Mouse (Mus musculus): ENCODE results near the gene Hexb. TPM values are rescaled to one million over a fixed set of nuclear protein-coding genes. Genes with fewer than 3 reads are reported as not detected.

The Hexb gene
- total and polyA plus RNA-seq, 3 experiments: 31.0 to 75.7 (median 37.9) TPM

DNA sequence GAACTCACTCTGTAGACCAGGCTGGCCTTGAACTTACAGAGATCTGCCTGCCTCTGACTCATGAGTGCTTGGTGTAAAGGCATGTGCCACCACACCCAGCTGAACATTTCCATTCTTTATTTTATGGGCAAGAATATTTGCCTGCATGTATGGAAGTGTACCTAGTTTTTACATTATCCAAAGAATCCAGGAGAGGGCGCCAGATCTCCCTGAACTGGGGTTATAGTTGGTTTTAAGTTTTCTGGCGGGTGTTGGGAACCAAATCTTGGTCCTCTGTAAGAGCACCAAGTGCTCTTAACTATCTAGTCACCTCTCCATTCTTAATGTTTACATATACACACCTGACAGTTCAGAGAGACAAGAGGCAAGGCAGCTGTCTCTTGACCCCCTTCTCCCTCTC, 34.9 kb upstream of the Hexb start:
- Histone ChIP-seq H3K27ac (ENCODE audit: insufficient read depth, low read depth) (no peak overlapping the region), H3K4me1 (ENCODE audit: control insufficient read depth in 1 of 2, insufficient read depth in 2 of 2) (peaks cover 0 to 5% of the 10 kb centered on the region in 2 experiments; a peak in 1 of 4 replicates), H3K9ac (ENCODE audit: insufficient read depth, low read depth) (no peak overlapping the region), H3K9me3 (replicated peaks; ENCODE audit: low read length) (no peaks in the 10 kb centered on the region), H3K27me3 (replicated peaks) (no peaks in the 10 kb centered on the region), H3K36me3 (replicated peaks in 1 of 2; ENCODE audit: control insufficient read depth in 1 of 2, insufficient read depth in 1 of 2, low read length in 1 of 2) (peaks cover 0 to 5% of the 10 kb centered on the region in 2 experiments), H3K4me3 (replicated peaks in 1 of 3; ENCODE audit: low read depth in 2 of 3, low read length in 2 of 3, poor library complexity in 1 of 3) (no peak overlapping the region), H3K79me2 (replicated peaks; ENCODE audit: control insufficient read depth, extremely low read depth, insufficient read depth, poor library complexity, severe bottlenecking) (no peaks in the 10 kb centered on the region), H3K4me2 (ENCODE audit: insufficient read depth, low read depth, poor library complexity, severe bottlenecking) (no peak overlapping the region)
- peak; percentile 21 for DNase-seq (ENCODE audit: extremely low read depth)
- TF ChIP-seq CTCF (conservative IDR thresholded peaks at IDR 0.05 in 1 of 2, IDR thresholded peaks at IDR 0.05 in 1 of 2; ENCODE audit: low read depth in 2 of 2, low read length in 2 of 2) (peak; percentile 28 to 36; a peak in 2 of 4 replicates), MEF2A (IDR thresholded peaks at IDR 0.05; ENCODE audit: borderline replicate concordance, low read depth, low read length) (no peak), RAD21 (IDR thresholded peaks at IDR 0.05; ENCODE audit: low read depth, low read length) (peak; percentile 6)
- in situ Hi-C loops (cut with MboI; ENCODE audit: low pct_ligation_motif_present, low pct_unique_long_range_greater_than_20kb, low sequenced_read_pairs): loop anchor here (5.0 to 10.0 kb wide), 2 partner anchors 372 to 704 kb away; no protein-coding TSS in a partner anchor
- dilution Hi-C loops (cut with MboI; ENCODE audit: extremely low pct_ligation_motif_present, extremely low pct_unique_long_range_greater_than_20kb, low sequenced_read_pairs): no loop called here

DNA sequence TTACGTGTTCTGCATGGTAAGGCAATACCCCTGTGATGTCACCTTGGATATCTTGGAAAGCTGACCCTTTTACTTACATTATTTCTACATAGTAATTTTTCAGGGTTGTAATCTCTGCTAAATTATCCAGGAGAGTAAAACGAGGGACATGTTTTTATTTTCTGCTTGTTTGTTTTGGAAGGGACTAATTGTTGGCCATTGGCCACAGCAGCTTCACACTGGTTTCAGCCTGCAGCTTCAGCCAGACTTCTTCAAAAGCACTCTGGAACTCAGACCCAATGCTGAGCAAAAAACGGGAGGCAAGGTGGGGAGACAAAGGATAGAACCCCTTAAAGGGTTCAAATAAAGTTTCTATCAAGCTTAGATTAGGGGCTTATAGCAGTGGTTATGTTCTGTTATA, 31.9 kb upstream of the Hexb start:
- no peak for DNase-seq (ENCODE audit: extremely low read depth)
- TF ChIP-seq MXI1 (IDR thresholded peaks at IDR 0.05; ENCODE audit: low read depth, low read length) (no peak), EP300 (IDR thresholded peaks at IDR 0.05; ENCODE audit: low read length) (no peak)
- H3K9me3 ChIP-seq (replicated peaks; ENCODE audit: low read length): peaks cover 6% of the 10 kb centered on the region
- H3K4me2 ChIP-seq (ENCODE audit: insufficient read depth, low read depth, poor library complexity, severe bottlenecking): no peak overlapping the region
- H3K36me3 ChIP-seq (replicated peaks in 1 of 2; ENCODE audit: control insufficient read depth in 1 of 2, insufficient read depth in 1 of 2, low read length in 1 of 2): peaks cover 0 to 17% of the 10 kb centered on the region in 2 experiments
- H3K4me3 ChIP-seq (replicated peaks in 1 of 3; ENCODE audit: low read depth in 2 of 3, low read length in 2 of 3, poor library complexity in 1 of 3): no peak overlapping the region
- no peaks in the 10 kb centered on the region for H3K27me3 ChIP-seq (replicated peaks)
- no peak overlapping the region for H3K27ac ChIP-seq (ENCODE audit: insufficient read depth, low read depth)
- dilution Hi-C loops (cut with MboI; ENCODE audit: extremely low pct_ligation_motif_present, extremely low pct_unique_long_range_greater_than_20kb, low sequenced_read_pairs): no loop called here
- peaks cover 0 to 5% of the 10 kb centered on the region in 2 experiments; a peak in 1 of 4 replicates for H3K4me1 ChIP-seq (ENCODE audit: control insufficient read depth in 1 of 2, insufficient read depth in 2 of 2)
- no peaks in the 10 kb centered on the region for H3K79me2 ChIP-seq (replicated peaks; ENCODE audit: control insufficient read depth, extremely low read depth, insufficient read depth, poor library complexity, severe bottlenecking)
- H3K9ac ChIP-seq (ENCODE audit: insufficient read depth, low read depth): no peak overlapping the region
- in situ Hi-C loops (cut with MboI; ENCODE audit: low pct_ligation_motif_present, low pct_unique_long_range_greater_than_20kb, low sequenced_read_pairs): loop anchor here (5.0 to 10.0 kb wide), 2 partner anchors 375 to 707 kb away; no protein-coding TSS in a partner anchor

DNA sequence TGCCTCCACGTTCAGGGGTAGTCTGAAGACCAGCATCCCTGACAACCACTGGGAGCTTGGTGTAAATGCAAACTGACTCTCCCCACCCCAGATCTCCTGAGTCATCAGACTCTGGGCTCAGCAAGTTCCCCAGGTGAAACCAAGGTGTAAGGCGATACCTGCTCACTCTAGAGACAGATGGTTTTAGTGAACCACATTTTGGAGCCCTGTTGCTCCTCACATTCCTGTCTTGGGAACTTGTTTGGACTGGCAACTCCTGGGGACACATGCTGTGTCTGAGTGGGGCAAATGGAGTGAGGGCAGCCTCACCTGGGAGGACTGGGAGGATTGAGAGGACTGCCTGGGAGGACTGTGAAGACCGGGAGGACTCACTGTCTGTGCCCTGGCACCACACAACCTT, 29.6 kb upstream of the Hexb start:
- Histone ChIP-seq H3K9ac (ENCODE audit: insufficient read depth, low read depth) (no peak overlapping the region), H3K27me3 (replicated peaks) (no peaks in the 10 kb centered on the region), H3K9me3 (replicated peaks; ENCODE audit: low read length) (peaks cover 6% of the 10 kb centered on the region), H3K79me2 (replicated peaks; ENCODE audit: control insufficient read depth, extremely low read depth, insufficient read depth, poor library complexity, severe bottlenecking) (no peaks in the 10 kb centered on the region), H3K4me1 (ENCODE audit: control insufficient read depth in 1 of 2, insufficient read depth in 2 of 2) (no peaks in the 10 kb centered on the region), H3K27ac (ENCODE audit: insufficient read depth, low read depth) (no peak overlapping the region), H3K4me3 (replicated peaks in 1 of 3; ENCODE audit: low read depth in 2 of 3, low read length in 2 of 3, poor library complexity in 1 of 3) (no peak overlapping the region), H3K36me3 (replicated peaks in 1 of 2; ENCODE audit: control insufficient read depth in 1 of 2, insufficient read depth in 1 of 2, low read length in 1 of 2) (peaks cover 0 to 28% of the 10 kb centered on the region in 2 experiments), H3K4me2 (ENCODE audit: insufficient read depth, low read depth, poor library complexity, severe bottlenecking) (no peak overlapping the region)
- no peak for DNase-seq (ENCODE audit: extremely low read depth)
- in situ Hi-C loops (cut with MboI; ENCODE audit: low pct_ligation_motif_present, low pct_unique_long_range_greater_than_20kb, low sequenced_read_pairs): no loop called here
- dilution Hi-C loops (cut with MboI; ENCODE audit: extremely low pct_ligation_motif_present, extremely low pct_unique_long_range_greater_than_20kb, low sequenced_read_pairs): no loop called here
- TF ChIP-seq JUN (IDR thresholded peaks at IDR 0.05; ENCODE audit: insufficient read depth, low read depth, low read length) (no peak), PAX5 (IDR thresholded peaks at IDR 0.05; ENCODE audit: low read length) (no peak), USF2 (conservative IDR thresholded peaks at IDR 0.05; ENCODE audit: low read depth, low read length) (no peak), EP300 (IDR thresholded peaks at IDR 0.05; ENCODE audit: low read length) (no peak), TBP (conservative IDR thresholded peaks at IDR 0.05; ENCODE audit: low read depth, low read length) (no peak)
